Mouse (Mus musculus) layer of hippocampus, adult 9-10 months (tissue): Measurements from ENCODE around the gene Snap23.

Source experiments
- DNase-seq: peaks from one replicate; pipeline ENCODE4 v3.0.0; 2022; ENCODE audit warnings: low spot score

The Snap23 gene

DNA sequence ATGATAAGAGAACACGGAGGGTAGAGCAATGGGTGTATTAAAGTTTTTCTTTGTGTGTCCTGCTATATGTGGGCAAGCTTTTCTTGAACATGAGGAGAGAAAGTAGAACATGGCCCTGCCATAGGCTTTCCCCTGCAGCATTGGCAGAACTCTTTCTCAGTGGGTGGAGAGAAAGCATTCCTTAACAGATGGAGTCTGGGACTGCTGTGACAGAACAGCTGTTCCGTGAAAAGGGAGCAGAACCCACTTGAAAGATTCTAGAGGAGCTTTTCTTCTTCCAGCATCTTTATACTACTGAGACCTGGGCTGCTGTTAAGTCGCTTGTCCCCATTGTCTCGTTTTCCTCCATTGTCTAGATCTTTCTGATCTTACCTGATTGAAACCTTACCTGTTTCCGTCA is 22.3 kb downstream of the Snap23 start:
- DNase-seq, result peak; percentile 46

DNA sequence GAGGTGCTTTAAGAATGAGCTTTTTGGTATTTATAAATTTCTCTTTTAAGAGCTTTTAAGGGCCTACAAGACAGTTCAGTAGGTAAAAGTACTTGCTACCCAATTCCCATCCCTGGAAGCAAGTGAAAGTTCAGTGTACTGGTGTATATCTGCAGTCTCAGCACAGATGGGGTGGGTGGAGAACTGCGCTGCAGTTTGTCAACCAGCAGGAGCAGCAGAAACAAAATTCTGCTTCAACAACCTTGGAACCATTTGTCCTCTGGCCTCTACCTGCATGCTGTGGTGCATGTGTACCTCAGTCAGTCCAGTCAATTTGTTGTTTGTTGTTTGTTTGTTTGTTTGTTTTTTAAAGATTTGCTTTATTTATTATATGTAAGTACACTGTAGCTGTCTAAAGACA is 24.8 kb downstream of the Snap23 start:
- no peak for DNase-seq

DNA sequence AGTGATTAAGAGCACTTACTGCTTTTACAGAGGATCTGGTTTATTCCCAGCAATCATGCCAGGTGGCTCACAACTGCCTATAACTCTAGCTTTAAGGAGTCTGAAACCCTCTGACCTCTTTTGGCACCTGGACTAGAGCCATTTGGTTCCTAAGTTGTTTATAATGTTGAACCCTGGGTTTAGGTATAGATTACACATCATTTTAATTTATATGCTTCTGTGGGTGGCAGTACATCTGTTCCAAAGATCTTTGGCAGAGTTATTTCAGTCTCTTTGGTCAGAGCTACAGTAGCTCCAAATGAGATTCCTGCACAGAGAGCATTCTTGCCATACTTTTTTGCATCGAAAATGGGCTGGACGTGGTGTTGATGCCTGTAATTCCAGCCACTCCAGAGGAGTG is 30.3 kb downstream of the Snap23 start:
- DNase-seq, result no peak

DNA sequence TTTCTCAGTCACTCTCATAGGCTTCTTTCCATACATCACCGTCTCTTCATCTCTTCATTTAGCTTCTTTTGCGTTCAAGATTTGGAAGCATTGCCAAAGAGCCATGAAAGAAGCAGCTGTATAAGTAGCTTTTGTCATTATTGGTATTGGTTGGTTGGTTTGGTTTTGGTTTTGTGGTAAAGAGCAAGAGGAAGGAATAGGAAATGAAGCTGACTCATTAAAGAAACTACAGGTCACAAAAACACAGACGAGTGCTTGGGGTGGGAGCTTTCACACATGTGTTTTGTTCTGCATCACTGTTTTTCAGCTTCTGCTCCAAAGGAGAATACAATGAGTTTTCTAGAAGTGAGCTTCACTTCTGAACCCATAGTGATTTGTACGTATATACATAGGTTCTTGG is 32.0 kb downstream of the Snap23 start:
- no peak for DNase-seq

DNA sequence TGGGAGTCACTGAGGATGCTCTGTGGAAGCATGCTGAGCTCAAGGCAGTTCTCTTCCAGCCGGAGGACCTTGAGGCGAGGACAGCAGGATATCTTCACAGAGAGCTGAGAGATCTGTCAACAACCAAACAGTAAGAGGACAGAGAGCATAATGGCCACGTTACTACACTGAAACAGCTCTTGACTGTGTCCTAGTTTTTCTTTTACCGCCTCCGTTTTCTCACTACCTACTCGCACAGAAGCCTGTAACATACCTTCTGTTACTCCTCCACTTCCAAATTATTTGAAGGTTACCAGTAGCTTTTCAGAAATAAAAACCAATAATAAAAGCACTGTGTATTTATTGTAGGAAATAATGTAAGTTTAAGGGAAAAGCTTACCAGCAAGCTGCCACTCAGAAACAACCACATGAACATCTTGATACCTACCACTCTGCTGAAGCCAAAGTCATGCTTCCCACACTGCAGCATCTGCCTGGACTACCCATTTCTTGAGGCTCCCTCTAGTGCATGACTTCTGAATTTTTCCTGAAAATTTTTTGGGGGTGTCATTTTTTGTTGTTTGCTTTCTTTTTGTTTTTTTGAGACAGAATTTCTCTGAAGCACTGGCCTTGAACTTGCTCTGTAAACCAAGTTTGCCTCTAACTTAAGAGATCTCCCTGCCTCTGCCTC is 38.7 kb downstream of the Snap23 start:
- DNase-seq, result no peak

DNA sequence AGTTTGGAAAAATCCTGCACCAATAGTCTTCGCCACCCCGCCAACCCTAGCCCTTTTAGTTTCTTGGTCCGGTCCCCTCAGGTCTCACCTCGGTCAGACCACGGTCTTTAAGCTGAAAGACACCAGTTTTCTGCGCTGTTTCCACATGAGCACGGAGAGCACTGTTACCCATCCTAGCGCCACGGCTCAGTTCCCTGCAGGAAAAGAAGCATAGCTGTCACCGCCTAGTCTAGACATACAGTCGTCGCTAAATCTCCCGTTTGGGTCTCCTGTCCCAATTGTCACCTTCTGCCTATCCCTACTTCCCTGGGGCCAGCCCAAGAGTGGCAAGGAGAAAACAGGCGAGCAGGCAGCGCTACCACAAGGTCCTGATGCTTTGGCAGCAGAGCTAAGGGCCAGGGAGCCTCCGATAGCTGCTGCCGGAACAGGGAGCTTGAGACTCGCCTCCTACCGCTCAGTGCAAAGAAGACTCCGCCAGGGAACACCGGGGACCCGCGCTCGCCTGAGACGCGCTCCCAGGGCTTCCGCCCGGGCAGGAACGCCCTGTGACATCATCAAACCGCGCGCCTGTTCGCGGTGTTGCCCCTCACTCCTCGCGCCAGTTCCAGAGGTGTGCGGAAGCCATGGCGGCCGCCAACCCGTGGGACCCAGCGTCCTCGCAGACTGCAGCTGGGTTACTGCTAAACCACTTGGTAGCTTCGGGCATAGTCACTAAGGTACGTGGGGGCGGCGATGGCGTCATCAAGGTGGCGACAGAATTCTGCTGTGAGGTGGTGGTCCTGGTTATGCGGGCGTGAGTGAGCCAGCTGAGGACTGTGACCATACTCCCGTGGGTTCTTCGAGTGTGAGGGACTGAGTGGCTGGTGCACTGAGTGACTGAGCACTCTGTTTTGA is 41.6 kb downstream of the Snap23 start, which contains the start of the genes Haus2 and Lrrc57:
Gene Haus2, plus strand, starts transcription at position 554 of the 894 bp plus-strand sequence.
Gene Lrrc57, minus strand, starts transcription at position 691 of the 894 bp plus-strand sequence.
- DNase-seq, result peak; percentile 75

DNA sequence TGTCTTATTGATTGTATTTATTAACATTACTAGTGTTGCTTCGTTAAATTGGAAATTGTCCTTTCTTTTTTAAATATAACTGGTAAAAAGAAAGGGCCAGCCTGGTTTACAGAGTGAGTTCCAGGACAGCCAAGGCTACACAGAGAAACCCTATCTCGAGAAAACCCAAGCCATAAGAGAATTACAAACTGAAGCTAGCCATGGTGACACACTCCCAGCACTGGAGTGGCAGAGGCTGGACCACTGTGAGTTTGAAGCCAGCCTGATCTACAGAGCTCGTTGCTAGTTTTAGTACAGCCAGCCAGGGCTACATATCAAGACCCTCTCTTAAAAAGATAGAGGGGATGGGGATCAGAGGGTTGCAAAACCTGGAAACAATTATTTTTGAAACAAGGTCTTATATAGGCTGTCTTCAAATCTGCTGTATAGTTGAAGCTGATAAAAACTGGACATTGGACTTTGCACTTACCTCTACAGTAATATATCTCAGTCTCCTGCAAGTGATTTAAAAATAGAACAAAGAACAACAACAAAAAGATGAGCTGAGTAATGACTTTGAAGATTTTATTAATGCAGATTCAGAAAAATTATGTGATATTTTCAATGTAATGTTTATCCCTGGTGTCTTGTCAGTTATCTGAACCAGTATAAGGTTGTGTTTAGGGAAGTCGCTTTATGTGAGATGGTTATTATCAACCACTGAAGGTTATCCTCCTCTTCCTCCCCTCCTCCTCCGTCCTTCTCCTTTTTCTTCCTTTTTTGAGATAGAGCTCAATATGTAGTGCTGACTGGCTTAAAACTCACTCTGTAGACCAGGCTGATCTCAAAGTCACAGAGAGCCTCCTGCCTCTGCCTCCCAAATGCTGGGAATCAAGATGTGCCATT is 49.0 kb downstream of the Snap23 start:
- no peak for DNase-seq

DNA sequence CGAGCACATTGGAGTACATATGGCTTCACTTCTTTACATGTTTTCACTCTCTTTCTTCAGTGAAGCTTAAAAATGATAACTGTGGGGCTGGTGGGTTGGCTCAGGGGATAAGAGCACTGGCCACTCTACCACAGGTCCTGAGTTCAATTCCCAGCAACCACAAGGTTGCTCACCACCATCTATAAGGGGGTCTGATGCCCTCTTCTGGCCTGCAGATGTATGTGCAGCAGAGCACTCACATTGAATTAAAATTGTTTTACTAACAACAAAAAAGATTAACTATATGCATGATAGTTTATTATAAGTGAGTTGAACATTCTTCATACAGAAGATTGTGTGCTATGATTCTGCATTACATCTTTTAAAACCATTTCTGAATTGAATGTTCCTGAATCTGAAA is 52.1 kb downstream of the Snap23 start:
- no peak for DNase-seq

DNA sequence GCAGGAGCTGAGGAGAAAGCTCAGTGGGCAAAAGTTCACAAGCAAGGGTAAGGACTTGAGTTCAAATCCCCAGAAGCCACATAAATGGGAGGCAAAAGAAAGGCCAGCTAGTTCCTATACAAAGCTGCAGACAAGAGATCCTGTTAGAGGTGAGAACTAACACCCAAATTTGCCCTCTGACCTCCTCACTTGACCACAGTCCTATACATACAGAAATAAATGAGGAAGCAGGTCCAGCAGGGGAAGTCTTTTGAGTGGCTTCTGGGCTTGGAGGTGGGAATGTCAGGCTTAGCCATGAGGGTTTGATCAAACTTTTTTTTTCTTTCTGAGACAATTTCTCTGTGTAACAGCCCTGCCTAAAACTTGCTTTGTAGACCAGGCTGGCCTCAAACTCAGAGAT is 55.4 kb downstream of the Snap23 start:
- no peak for DNase-seq

DNA sequence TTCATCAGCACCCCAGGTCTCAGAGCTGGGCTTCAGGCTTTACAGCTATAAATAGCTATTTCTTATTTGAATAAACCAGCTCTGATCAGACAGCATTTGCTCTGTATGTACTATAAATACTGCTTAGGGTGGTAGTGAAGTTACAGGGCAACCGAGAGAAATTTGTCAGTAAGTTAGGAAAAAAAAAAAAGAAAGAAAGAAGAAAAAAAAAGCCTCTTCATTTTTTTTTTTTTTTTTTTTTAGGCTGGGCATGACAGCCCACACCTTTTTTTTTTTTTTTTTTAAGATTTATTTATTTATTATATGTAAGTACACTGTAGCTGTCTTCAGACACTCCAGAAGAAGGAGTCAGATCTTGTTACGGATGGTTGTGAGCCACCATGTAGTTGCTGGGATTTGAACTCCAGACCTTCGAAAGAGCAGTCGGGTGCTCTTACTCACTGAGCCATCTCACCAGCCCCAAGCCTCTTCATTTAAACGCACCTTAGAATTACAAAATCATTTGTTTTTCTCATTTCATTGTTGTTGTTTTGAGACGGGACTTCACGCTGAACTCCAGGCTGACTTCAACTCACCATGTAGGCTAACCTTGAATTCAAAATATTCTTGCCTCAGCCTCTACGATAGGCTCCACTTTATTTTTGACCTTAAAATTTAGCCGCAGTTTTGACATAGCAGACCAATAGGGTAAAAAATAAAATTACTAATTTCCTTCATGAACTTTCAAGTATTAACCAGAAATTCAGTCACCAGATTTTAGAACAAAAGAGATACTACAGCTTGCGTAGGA is 60.8 kb downstream of the Snap23 start:
- DNase-seq, result no peak

DNA sequence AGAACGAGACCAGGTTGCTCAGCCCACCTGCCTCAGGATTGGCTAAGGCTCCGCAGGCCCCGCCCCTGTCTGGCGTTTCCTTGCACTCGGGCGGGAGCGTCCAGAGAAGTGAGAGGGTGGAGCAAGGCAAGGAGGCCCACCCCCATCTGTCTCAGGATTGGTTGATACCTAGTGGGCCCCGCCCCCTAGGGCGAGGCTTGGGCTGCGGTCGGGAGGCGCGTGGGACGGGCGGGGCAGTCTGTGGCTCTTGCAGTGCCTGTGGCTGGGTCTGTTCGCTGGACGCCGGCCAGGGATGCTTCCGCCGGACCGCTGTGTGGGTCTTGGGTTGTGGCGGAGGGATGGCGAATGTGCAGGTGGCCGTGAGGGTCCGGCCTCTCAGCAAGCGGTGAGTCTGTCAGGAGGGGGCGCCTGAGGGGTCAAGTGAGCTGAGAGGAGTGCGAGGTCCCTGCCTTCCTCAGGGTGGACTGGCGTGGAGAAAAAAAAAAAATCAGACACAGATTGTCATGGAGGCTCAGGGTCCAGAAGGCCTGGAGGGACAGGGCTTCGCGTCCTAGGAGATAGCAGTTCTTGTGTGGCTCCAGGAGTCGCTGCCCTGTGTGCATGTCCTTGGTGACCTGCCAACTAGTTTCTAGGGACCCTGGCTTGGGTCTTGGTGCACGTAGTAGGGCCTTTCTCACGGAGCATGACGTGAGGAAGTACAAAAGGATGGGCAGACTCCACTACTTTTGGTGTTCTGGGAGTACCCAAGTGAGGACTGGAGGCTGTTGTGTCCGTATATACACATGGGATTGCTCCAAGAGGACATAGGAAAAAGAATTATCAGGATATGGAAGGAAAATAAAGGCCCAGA is 61.6 kb downstream of the Snap23 start, which contains the start of gene Stard9:
Gene Stard9, plus strand, starts transcription at position 236 of the 850 bp plus-strand sequence.
- DNase-seq, result peak; percentile 95

DNA sequence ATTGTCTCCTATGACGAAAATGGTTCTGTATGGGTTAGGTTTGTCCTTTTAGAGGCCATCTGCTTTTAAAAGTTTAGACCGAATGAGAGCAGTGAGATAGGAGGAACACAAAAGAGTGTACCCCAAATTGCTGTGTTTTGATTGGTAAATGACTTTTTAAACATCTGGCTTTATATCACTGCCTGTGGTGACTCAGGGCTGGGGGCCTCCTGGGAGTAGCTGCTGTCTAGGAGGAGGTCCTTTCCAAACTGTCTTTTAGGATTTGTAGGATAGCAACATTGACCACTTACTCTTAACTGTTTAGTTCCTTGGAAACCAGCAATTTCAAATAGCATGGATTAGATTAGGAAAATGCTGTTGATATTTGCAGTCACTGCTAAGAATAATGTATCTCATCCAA is 62.8 kb downstream of the Snap23 start:
- DNase-seq, result no peak

DNA sequence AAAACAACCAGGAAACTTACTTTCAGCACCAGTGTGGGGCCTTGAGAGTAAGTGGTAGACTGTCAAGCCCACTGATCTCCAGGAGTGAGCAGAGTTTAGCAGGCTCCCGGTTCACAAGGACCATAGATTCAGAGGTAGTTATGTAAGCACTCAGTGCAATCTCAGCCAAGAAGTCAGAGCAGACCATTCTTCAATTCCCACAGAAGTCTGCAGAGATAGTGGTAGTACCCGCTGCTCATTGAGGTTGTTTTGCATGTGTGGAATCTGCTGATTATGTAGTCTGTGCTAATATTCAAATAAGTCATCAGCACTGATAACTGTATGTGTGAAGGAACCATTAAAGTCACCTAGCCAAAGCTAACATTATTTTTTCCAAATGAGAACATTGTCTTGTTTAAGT is 63.2 kb downstream of the Snap23 start:
- DNase-seq, result no peak

DNA sequence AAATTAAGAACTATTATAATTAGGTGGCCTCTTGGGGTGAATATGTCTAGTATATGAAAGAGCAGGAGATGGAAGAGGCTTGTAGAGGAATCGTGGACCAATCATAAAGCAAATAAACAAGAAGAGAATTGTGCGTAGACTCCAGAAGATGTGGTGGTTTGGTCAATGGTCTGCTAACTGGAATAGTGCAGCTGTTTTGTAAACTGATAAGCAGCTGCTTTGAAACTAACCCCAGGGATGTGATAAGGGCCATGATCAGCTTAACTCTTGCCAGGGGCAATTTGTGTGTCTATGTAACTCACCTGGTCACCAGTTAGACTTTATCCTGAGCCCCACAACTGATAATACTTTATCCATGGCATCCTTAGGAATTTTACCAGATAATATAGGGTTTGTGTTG is 64.0 kb downstream of the Snap23 start:
- DNase-seq, result no peak

DNA sequence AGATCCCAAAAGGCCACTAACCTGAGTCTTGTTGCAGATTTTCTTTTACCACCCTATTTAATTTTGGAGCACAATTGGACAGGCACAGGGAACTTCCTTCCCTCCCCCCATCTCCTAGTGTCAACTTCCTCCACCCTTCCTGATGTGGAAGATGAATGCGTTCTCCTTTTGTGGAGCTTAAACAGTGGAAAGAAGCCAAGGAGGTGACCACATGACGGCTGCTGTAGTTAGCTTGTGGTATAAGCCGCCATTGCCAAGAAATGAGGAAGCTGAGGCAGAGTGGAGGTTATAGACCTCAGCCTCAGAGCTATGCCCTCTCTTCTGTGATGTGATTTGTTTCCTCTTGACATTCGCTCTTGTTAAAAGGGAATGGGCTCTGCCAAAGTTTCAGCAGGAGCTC is 64.5 kb downstream of the Snap23 start:
- no peak for DNase-seq

DNA sequence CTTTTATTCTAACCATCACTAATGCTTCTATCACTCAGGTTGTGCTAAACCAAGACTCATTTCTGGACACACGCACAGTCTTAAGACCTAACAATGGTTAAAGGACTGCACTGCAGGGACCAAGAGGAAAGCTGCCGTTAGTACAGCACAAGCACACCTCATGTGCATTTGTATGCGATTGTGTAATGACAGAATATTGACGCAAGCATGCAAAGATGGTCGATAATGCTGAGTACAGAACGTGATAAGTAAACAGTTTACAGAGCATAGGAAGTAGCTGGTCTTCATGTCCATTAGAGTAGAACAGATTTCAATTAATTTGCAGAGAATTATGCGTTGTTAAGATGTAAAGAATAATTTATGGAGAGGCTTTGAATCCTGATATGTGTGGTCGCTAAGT is 73.4 kb downstream of the Snap23 start:
- no peak for DNase-seq

DNA sequence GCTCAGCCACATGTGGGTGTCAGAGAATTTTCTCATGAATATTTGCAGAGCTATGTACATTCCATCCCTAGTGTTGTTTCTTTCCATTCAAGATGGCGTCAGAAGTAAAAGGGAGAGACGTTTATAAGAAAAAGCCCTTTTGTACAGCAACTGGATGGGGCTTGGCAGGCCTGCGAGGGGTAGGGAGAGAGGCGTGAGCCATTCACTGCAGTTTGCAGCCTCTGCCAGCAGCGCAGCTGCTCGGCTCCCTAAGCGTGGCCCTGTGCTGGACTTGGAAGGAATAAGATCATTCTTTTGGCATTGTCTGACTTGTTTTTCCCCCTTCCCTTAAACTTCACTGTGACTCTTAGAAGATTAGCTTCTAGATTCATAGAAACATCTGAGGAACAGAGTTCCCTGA is 76.4 kb downstream of the Snap23 start:
- no peak for DNase-seq

DNA sequence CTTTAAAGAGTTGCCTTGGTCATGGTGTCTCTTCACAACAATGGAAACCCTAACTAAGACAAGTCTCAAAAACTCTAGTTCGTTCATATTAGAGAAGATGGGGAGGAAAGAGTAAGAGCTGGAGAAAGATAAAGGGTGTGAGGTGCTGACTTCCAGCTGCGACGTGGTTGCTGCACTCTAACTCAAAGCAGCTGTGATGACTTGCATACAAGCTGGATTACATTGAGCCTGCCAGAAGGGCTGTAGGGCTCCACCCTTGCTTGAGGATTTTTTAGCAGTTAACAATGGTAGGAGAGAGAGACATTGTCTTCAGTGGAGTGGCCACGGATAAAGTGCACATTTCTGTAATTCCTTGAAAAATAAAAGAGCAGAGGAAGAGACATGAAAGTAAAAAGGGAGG is 79.3 kb downstream of the Snap23 start:
- DNase-seq, result no peak
